Mouse (Mus musculus): ENCODE results near the gene Etv2. TPM values are rescaled to one million over a fixed set of nuclear protein-coding genes. Genes with fewer than 3 reads are reported as not detected.
A peak's percentile ranks its signal among the peaks of the same experiment; 100 is the strongest.

Gene Etv2
- polyA plus RNA-seq (2016; fragmentation: Nextera tagmentation; extraction: Ambion mirVana): 0.47 and 0.87 TPM in 2 replicates

GRCm38 (mm10) chr7:30635752-30636151 lies at the start of gene Etv2:
Etv2 (minus strand) TSS chr7:30635852.
- Histone ChIP-seq H3K27me3 (replicated peaks; ENCODE audit: low read depth, poor library complexity, severe bottlenecking) (peaks cover 65% of the 10 kb centered on the region), H3K4me3 (peak within 1 kb of the TSS; percentile 43)
- DNase-seq (ENCODE audit: low spot score): no peak

GRCm38 (mm10) chr7:30683425-30683824 lies 47.8 kb upstream of the Etv2 start:
- Histone ChIP-seq H3K9me3 (no peaks in the 10 kb centered on the region), H3K27ac (replicated peaks) (no peak overlapping the region), H3K4me3 (no peak overlapping the region), H3K27me3 (replicated peaks; ENCODE audit: low read depth, poor library complexity, severe bottlenecking) (peaks cover 24% of the 10 kb centered on the region), H3K36me3 (replicated peaks) (no peaks in the 10 kb centered on the region), H3K4me1 (no peaks in the 10 kb centered on the region)
- no peak for DNase-seq (ENCODE audit: low spot score)
- WGBS: 79% methylated on average over 2 of the region's 2 CpGs

More at GRCm38 (mm10) chr7:30635752-30636151, at the start of gene Etv2:
- Histone ChIP-seq H3K4me1 (peaks cover 38% of the 10 kb centered on the region), H3K27ac (replicated peaks) (no peak within 1 kb of the TSS; the same call in 1 of the 2 replicates), H3K36me3 (replicated peaks) (peaks cover 10% of the 10 kb centered on the region), H3K9me3 (no peaks in the 10 kb centered on the region)
- whole genome bisulfite sequencing: 4% methylated on average over 5 of the region's 5 CpGs

- peaks cover 8% of the 10 kb centered on the region for H3K27me3 ChIP-seq (replicated peaks; ENCODE audit: low read depth, poor library complexity, severe bottlenecking)
- H3K27ac ChIP-seq (replicated peaks): no peak overlapping the region
- no peak for DNase-seq (ENCODE audit: low spot score)
- no peaks in the 10 kb centered on the region for H3K9me3 ChIP-seq
- no peaks in the 10 kb centered on the region for H3K4me1 ChIP-seq
- no peak overlapping the region for H3K4me3 ChIP-seq
- WGBS: 68% methylated on average over 5 of the region's 5 CpGs
- no peaks in the 10 kb centered on the region for H3K36me3 ChIP-seq (replicated peaks)
Observed at GRCm38 (mm10) chr7:30681897-30682296, 46.2 kb upstream of the Etv2 start.

- Histone ChIP-seq H3K27ac (replicated peaks) (no peak overlapping the region), H3K27me3 (replicated peaks; ENCODE audit: low read depth, poor library complexity, severe bottlenecking) (no peaks in the 10 kb centered on the region), H3K36me3 (replicated peaks) (no peaks in the 10 kb centered on the region), H3K9me3 (no peaks in the 10 kb centered on the region), H3K4me3 (no peak overlapping the region), H3K4me1 (no peaks in the 10 kb centered on the region)
- no peak for DNase-seq (ENCODE audit: low spot score)
- WGBS: 67% methylated on average over 5 of the region's 5 CpGs
Observed at GRCm38 (mm10) chr7:30678263-30678975, 42.8 kb upstream of the Etv2 start.

GRCm38 (mm10) chr7:30671480-30671879 lies 35.8 kb upstream of the Etv2 start, which contains the start of gene Pmis2:
Pmis2 (minus strand) TSS chr7:30671605.
- no peak within 1 kb of the TSS for H3K27ac ChIP-seq (replicated peaks)
- H3K9me3 ChIP-seq: no peaks in the 10 kb centered on the region
- H3K27me3 ChIP-seq (replicated peaks; ENCODE audit: low read depth, poor library complexity, severe bottlenecking): 0 out of 2 replicates have a peak, but pooled peaks cover 4% of the 10 kb centered on the region
- H3K4me3 ChIP-seq: no peak within 1 kb of the TSS
- H3K4me1 ChIP-seq: no peaks in the 10 kb centered on the region
- no peaks in the 10 kb centered on the region for H3K36me3 ChIP-seq (replicated peaks)
- WGBS: 66% methylated on average over 9 of the region's 9 CpGs
- DNase-seq (ENCODE audit: low spot score): no peak

- Histone ChIP-seq H3K27ac (replicated peaks) (no peak overlapping the region), H3K27me3 (replicated peaks; ENCODE audit: low read depth, poor library complexity, severe bottlenecking) (0 out of 2 replicates have a peak, but pooled peaks cover 4% of the 10 kb centered on the region), H3K4me3 (no peak overlapping the region), H3K4me1 (peaks cover 9% of the 10 kb centered on the region), H3K36me3 (replicated peaks) (no peaks in the 10 kb centered on the region), H3K9me3 (no peaks in the 10 kb centered on the region)
- WGBS: 44% methylated on average over 3 of the region's 3 CpGs
- DNase-seq (ENCODE audit: low spot score): no peak
Observed at GRCm38 (mm10) chr7:30669229-30669628, 33.6 kb upstream of the Etv2 start.

- WGBS: 9% methylated on average over 11 of the region's 11 CpGs
- Histone ChIP-seq H3K27me3 (replicated peaks; ENCODE audit: low read depth, poor library complexity, severe bottlenecking) (0 out of 2 replicates have a peak, but pooled peaks cover 4% of the 10 kb centered on the region), H3K36me3 (replicated peaks) (peaks cover 26% of the 10 kb centered on the region), H3K4me3 (peak overlapping the region; percentile 84), H3K9me3 (no peaks in the 10 kb centered on the region), H3K27ac (replicated peaks) (peak overlapping the region; percentile 86), H3K4me1 (peaks cover 14% of the 10 kb centered on the region)
- peak; percentile 16 for DNase-seq (ENCODE audit: low spot score)
Observed at GRCm38 (mm10) chr7:30665321-30665720, 29.7 kb upstream of the Etv2 start.

- peak within 1 kb of the TSS; percentile 84 for H3K4me3 ChIP-seq
- peak; percentile 91 for DNase-seq (ENCODE audit: low spot score)
- peaks cover 32% of the 10 kb centered on the region for H3K36me3 ChIP-seq (replicated peaks)
- peaks cover 14% of the 10 kb centered on the region for H3K4me1 ChIP-seq
- no peaks in the 10 kb centered on the region for H3K9me3 ChIP-seq
- peak within 1 kb of the TSS; percentile 86 for H3K27ac ChIP-seq (replicated peaks)
- WGBS: under 1% methylated on average over 34 of the region's 34 CpGs
- 0 out of 2 replicates have a peak, but pooled peaks cover 4% of the 10 kb centered on the region for H3K27me3 ChIP-seq (replicated peaks; ENCODE audit: low read depth, poor library complexity, severe bottlenecking)
Observed at GRCm38 (mm10) chr7:30664529-30665200, 29.0 kb upstream of the Etv2 start, which contains the start of gene Haus5. Haus5 (minus strand) TSS chr7:30664994.

- peak within 1 kb of the TSS; percentile 95 for H3K4me3 ChIP-seq
- peaks cover 73% of the 10 kb centered on the region for H3K36me3 ChIP-seq (replicated peaks)
- WGBS: 2% methylated on average over 59 of the region's 59 CpGs
Observed at GRCm38 (mm10) chr7:30649591-30650540, 14.2 kb upstream of the Etv2 start, which contains the start of gene Rbm42. Rbm42 (minus strand) TSS chr7:30650317.

GRCm38 (mm10) chr7:30639083-30639482 lies 3.4 kb upstream of the Etv2 start:
- 26% methylated on average over 4 of the region's 4 CpGs for WGBS
- no peak overlapping the region for H3K4me3 ChIP-seq
- peaks cover 32% of the 10 kb centered on the region for H3K27me3 ChIP-seq (replicated peaks; ENCODE audit: low read depth, poor library complexity, severe bottlenecking)
- peaks cover 43% of the 10 kb centered on the region for H3K36me3 ChIP-seq (replicated peaks)
- peaks cover 32% of the 10 kb centered on the region for H3K4me1 ChIP-seq
- peak; percentile 46 for DNase-seq (ENCODE audit: low spot score)
- no peaks in the 10 kb centered on the region for H3K9me3 ChIP-seq
- H3K27ac ChIP-seq (replicated peaks): no peak overlapping the region; the same call in 1 of the 2 replicates

More at GRCm38 (mm10) chr7:30649591-30650540, 14.2 kb upstream of the Etv2 start, which contains the start of gene Rbm42:
- peak; percentile 97 for DNase-seq (ENCODE audit: low spot score)
- Histone ChIP-seq H3K4me1 (peaks cover 14% of the 10 kb centered on the region), H3K9me3 (no peaks in the 10 kb centered on the region), H3K27me3 (replicated peaks; ENCODE audit: low read depth, poor library complexity, severe bottlenecking) (no peaks in the 10 kb centered on the region), H3K27ac (replicated peaks) (peak within 1 kb of the TSS; percentile 87)

- Histone ChIP-seq H3K4me1 (peaks cover 38% of the 10 kb centered on the region), H3K4me3 (peak overlapping the region; percentile 25)
- 25% methylated on average over 11 of the region's 11 CpGs for WGBS
Observed at GRCm38 (mm10) chr7:30636395-30636794, 743 bp upstream of the Etv2 start.

More at GRCm38 (mm10) chr7:30636395-30636794, 743 bp upstream of the Etv2 start:
- Histone ChIP-seq H3K27ac (replicated peaks) (no peak overlapping the region), H3K27me3 (replicated peaks; ENCODE audit: low read depth, poor library complexity, severe bottlenecking) (peaks cover 58% of the 10 kb centered on the region), H3K9me3 (no peaks in the 10 kb centered on the region), H3K36me3 (replicated peaks) (peaks cover 16% of the 10 kb centered on the region)
- peak; percentile 14 for DNase-seq (ENCODE audit: low spot score)
